Mouse (Mus musculus): ENCODE measurements around the gene Cdhr4. TPM values are rescaled to one million over a fixed set of nuclear protein-coding genes. Genes with fewer than 3 reads are reported as not detected.

Gene Cdhr4
- 1 to 10 TPM in 1 of 2 experiments, under 1 TPM in 1; 0.44 to 1.6 TPM for total RNA-seq (2023)

DNA sequence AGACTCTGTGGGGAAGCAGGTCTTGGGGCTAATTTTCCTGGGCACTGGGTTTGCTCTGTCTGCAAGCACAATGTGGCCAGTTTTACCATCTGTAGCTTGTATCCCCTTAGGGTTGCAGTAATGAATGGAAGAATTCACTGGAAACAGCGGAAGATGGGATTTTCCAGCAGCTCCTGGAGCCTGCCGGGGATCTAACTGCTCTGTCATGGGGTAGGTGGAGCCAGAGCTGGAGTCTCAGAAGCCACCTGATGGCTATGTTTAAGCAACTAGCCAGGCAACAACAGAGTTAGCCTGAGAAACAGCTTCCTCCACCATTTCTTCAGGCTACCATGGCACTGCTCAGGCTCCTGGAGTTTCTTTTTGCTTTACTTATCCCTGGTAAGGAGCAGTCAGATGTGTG lies at the start of gene Cdhr4:
Gene Cdhr4, plus strand, starts transcription at position 301 of the 400 bp plus-strand sequence.

GRCm38 (mm10) chr9:107949922-107950235 lies 42.4 kb upstream of the Cdhr4 start, which contains the start of gene Traip:
TSS of gene Traip (plus strand) at chr9:107950136.

DNA sequence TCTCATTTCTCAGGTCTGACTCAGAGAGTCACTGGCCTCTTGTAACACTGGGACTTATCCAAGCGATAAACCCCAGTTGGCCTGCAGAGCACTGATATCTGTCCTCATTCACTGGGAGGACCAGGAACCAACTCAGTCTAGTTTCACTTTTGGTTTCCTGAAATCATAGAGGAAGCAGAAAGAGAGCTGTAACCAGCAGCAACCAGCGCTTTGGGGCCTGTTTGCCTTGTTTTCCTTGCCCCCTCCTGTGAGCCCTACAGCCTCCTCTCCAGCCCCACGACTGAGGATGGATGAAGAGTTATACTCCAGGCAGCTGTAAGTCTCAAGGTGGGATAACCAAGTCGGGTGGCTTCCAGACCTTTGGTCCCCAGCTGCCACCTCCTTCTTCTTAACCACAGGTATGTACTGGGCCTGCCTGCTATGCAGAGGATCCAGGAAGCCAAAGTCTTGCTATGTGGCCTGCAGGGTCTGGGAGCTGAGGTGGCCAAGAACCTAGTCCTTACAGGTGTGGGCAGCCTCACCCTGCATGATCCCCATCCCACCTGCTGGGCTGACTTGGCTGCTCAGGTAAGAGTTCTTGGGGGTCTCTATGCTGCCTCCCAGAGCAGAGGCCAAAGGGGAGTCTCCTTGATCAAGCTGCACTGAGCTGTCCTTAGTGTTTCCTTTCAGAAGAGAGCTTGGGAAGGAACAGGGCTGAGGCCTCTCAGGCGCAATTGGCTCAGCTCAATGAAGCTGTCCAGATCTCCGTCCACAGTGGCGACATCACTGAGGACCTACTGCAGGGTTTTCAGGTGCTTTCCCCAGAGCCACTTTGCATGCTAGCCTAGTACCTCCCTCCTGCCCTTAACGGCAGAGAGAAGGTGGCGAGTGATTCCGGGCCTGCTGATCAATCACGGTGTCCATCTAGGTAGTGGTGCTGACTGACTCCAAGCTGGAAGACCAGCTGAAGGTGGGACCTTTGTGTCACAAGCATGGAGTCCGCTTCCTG lies 16.6 kb upstream of the Cdhr4 start, which contains the start of gene Uba7:
Gene Uba7, plus strand, starts transcription at position 107 of the 988 bp plus-strand sequence.

DNA sequence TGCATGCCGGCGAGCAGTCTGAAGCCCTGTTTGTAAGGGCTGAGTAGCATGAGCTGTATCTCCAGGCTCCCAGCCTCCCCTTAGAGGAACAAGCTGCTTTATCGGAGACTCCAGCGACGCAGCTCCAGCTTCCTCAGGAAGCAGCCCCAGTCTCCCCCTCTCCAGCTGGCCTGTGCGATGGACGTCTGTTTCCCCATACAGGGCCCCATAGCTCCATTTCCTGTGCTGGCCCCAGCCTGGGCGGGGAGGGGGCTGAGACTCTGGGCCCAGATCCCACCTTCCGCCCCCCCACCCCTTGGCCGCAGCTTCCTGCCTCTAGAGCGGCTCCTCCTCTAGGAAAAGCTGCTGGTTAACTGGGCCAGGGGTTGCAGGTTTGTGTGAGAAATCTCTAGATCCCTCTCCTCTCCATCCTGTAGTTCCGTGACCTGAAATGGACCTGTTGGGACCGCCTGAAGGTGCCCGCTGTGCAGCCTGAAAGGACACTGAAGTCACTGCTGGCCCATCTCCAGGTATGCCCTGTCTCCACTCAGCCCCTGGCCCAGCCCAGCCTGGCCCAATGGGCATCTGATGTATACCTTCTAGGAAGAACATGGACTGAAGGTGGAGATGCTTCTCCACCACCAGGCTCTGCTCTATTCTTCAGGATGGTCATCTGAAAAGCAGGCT lies 9.5 kb upstream of the Cdhr4 start, which contains the start of gene Gm20661:
Gene Gm20661, plus strand, starts transcription at position 378 of the 666 bp plus-strand sequence.

GRCm38 (mm10) chr9:107985131-107986119 lies 6.9 kb upstream of the Cdhr4 start, which contains the start of gene Inka1:
TSS of gene Inka1 (minus strand) at chr9:107985879.

DNA sequence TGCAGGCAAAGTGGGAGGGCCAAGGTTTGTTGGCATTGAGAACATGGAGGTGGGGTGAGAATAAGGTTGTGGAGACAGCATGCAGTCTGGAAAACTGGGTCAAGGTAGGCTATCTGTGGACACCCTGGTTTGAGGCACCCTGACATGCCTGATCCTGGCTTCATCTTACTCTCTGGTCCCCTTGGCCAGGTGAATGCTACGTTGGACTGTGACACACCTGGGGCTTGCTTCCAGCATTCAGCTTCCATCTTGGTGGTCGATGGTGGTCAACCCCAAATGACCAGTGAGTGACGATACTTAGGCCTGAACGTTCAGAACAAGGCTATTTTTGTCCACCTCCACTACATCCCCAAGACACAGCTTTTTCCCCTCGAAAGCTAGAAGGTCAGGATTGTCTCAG lies 3.8 kb downstream of the Cdhr4 start, which contains the start of gene Gm20662:
Gene Gm20662, plus strand, starts transcription at position 301 of the 400 bp plus-strand sequence.

GRCm38 (mm10) chr9:108001922-108002770 lies 9.8 kb downstream of the Cdhr4 start, which contains the start of gene Ip6k1:
TSS of gene Ip6k1 (plus strand) at chr9:108002501.

GRCm38 (mm10) chr9:108049016-108049455 lies 56.7 kb downstream of the Cdhr4 start, which contains the start of gene Gmppb:
TSS of gene Gmppb (plus strand) at chr9:108049242.

Other genes with a start within 250 kb of the Cdhr4 start
- 100 to 1,000 TPM; 182 to 203 TPM for gene Rbm5, start 221.5 kb upstream of the Cdhr4 start, total RNA-seq (2023)
- gene Rbm6, start 119.3 kb upstream of the Cdhr4 start, total RNA-seq (2023) = 10 to 100 TPM; 60.4 to 61.5 TPM
- 10 to 100 TPM in 1 of 2 experiments, 1 to 10 TPM in 1; 9.6 to 10.5 TPM for gene Mon1a, start 104.3 kb upstream of the Cdhr4 start, total RNA-seq (2023)
- 1 to 10 TPM; 1.4 to 2.2 TPM for gene Mst1r, start 85.6 kb upstream of the Cdhr4 start, total RNA-seq (2023)
- gene Actl11, start 64.0 kb upstream of the Cdhr4 start, total RNA-seq (2023) = not detected
- not detected for gene Camkv, start 56.8 kb upstream of the Cdhr4 start, total RNA-seq (2023)
- 10 to 100 TPM; 13.1 to 17.7 TPM for gene Traip, start 42.4 kb upstream of the Cdhr4 start, total RNA-seq (2023)
- 10 to 100 TPM; 63.0 to 83.7 TPM for gene Uba7, start 17.0 kb upstream of the Cdhr4 start, total RNA-seq (2023)
- not detected for gene Gm20661, start 9.4 kb upstream of the Cdhr4 start, total RNA-seq (2023)
- gene Inka1, start 6.6 kb upstream of the Cdhr4 start, total RNA-seq (2023) = 1 to 10 TPM; 2.4 to 2.7 TPM
- gene Gm20662, start 3.9 kb downstream of the Cdhr4 start, total RNA-seq (2023) = 1 to 10 TPM in 1 of 2 experiments, not detected in 1; 1.1 TPM
- gene Ip6k1, start 10.0 kb downstream of the Cdhr4 start, total RNA-seq (2023) = 100 to 1,000 TPM; 105 to 113 TPM
- gene Gmppb, start 56.7 kb downstream of the Cdhr4 start, total RNA-seq (2023) = 10 to 100 TPM; 18.7 to 19.0 TPM
- 1 to 10 TPM; 3.6 to 4.6 TPM for gene Amigo3, start 60.7 kb downstream of the Cdhr4 start, total RNA-seq (2023)
- under 1 TPM; 0.37 to 0.93 TPM for gene Mst1, start 87.9 kb downstream of the Cdhr4 start, total RNA-seq (2023)
- 10 to 100 TPM; 49.7 to 65.9 TPM for gene Rnf123, start 90.8 kb downstream of the Cdhr4 start, total RNA-seq (2023)
- 10 to 100 TPM; 54.8 to 67.8 TPM for gene Apeh, start 102.1 kb downstream of the Cdhr4 start, total RNA-seq (2023)
- under 1 TPM; 0.68 to 0.94 TPM for gene Bsn, start 197.9 kb downstream of the Cdhr4 start, total RNA-seq (2023)

All from neutrophil, adult 83 days (primary cell).